13 mouse cellular contexts compared by ENCODE assay signal in the genomic region with DNA sequence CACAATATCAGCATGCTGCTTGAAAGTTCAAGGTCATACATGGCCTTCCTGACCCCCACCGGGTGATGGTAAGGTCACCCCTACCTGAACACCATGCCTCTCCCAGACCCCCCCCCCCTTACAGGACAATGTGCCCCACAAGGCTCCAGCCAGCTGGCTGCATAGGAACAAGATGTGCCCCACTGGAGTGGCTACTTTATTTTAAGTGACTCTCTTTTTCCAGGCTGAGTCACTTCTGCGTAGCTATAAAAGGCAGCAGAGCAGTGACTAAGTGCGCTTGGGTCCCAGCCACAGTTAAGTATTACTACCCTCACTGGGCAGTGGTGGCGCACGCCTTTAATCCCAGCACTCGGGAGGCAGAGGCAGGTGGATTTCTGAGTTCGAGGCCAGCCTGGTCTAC.
DNase-seq lines count a peak whose midpoint lies in the region; ATAC-seq and TF ChIP-seq lines count a peak whose summit lies in the region.
"Had no signal": no experiment of that assay in that cellular context is flagged by ENCODE, and none has a peak within 500 bp of the region (broad histone marks: within the 10 kb centered on the region; RNA-seq: fewer than 3 reads in every experiment).

No protein-coding gene starts in this region.

- peak overlapping the region; percentile 72 for H3K27ac ChIP-seq in kidney, adult 2 months (ENCODE audit: insufficient read depth, low read depth, low read length)
- peak overlapping the region; percentile 76 for H3K27ac ChIP-seq in heart, embryonic 16.5 days (ENCODE audit: low read length)
- H3K27ac ChIP-seq: embryonic facial prominence, embryonic 12.5 days; hindbrain, postnatal 0 days had no signal

- peak; percentile 80 for ATAC-seq in heart, embryonic 16.5 days (replicated peaks; ENCODE audit: extremely low read depth, insufficient read depth, low FRiP score)
- ATAC-seq: forebrain, postnatal 0 days; hindbrain, postnatal 0 days had no signal

- H3K4me1 ChIP-seq in kidney, adult 2 months (ENCODE audit: control insufficient read depth, insufficient read depth, low read length): peaks cover 31% of the 10 kb centered on the region
- H3K4me1 ChIP-seq in heart, embryonic 16.5 days (ENCODE audit: control insufficient read depth, insufficient read depth, low read length): peaks cover 52% of the 10 kb centered on the region
- H3K4me1 ChIP-seq: embryonic facial prominence, embryonic 12.5 days had no signal

- TF ChIP-seq POLR2A in kidney, adult 2 months (IDR thresholded peaks at IDR 0.05; ENCODE audit: low read depth, low read length): no peak

- no peaks in the 10 kb centered on the region for H3K27me3 ChIP-seq in kidney, adult 2 months (replicated peaks; ENCODE audit: control insufficient read depth, insufficient read depth, low read length)
- no peaks in the 10 kb centered on the region for H3K27me3 ChIP-seq in heart, embryonic 16.5 days (ENCODE audit: control insufficient read depth, insufficient read depth, low read length)
- H3K27me3 ChIP-seq: embryonic facial prominence, embryonic 12.5 days had no signal

- H3K4me2 ChIP-seq in heart, embryonic 16.5 days (ENCODE audit: low read depth, low read length): no peak overlapping the region
- H3K4me2 ChIP-seq: embryonic facial prominence, embryonic 12.5 days had no signal

- no peak overlapping the region for H3K9ac ChIP-seq in heart, embryonic 16.5 days (ENCODE audit: low read length)
- H3K9ac ChIP-seq: embryonic facial prominence, embryonic 12.5 days; forebrain, postnatal 0 days had no signal

- H3K4me3 ChIP-seq in kidney, adult 2 months (ENCODE audit: insufficient read depth, low read depth, low read length): no peak overlapping the region
- no peak overlapping the region for H3K4me3 ChIP-seq in heart, embryonic 16.5 days (ENCODE audit: low read length)
- H3K4me3 ChIP-seq: embryonic facial prominence, embryonic 12.5 days had no signal

- no peaks in the 10 kb centered on the region for H3K9me3 ChIP-seq in heart, embryonic 16.5 days (replicated peaks; ENCODE audit: control insufficient read depth, low read length)
- H3K9me3 ChIP-seq: embryonic facial prominence, embryonic 12.5 days had no signal

- whole genome bisulfite sequencing in kidney, adult 2 months: 48% methylated on average over 7 of the region's 7 CpGs
- 61% methylated on average over 7 of the region's 7 CpGs for WGBS in heart, embryonic 16.5 days

- no peak for DNase-seq in kidney, adult 2 months
- DNase-seq in kidney, adult 8-10 months: no peak
- DNase-seq in 416B (ENCODE audit: low read depth): peak; percentile 92
- peak; percentile 54 for DNase-seq in adrenal gland, postnatal 25 days
- DNase-seq in spleen, adult 12 weeks (ENCODE audit: low spot score): no peak
- DNase-seq in cerebellum, postnatal 4 days (ENCODE audit: low spot score in 2 of 2): no peak
- no peak for DNase-seq in urinary bladder, postnatal 36 days (ENCODE audit: low spot score in 2 of 2)
- DNase-seq: cerebellum, adult 11 months; forebrain, postnatal 0 days; right cerebral cortex, postnatal 25 days had no signal

- H3K36me3 ChIP-seq in kidney, adult 2 months (ENCODE audit: control insufficient read depth, insufficient read depth, low read length): no peaks in the 10 kb centered on the region; the same call in 1 of the 2 replicates
- 0 out of 2 replicates have a peak, but pooled peaks cover 4% of the 10 kb centered on the region for H3K36me3 ChIP-seq in heart, embryonic 16.5 days (ENCODE audit: control insufficient read depth, insufficient read depth)

- no peak for TF ChIP-seq CTCF in kidney, adult 2 months (conservative IDR thresholded peaks at IDR 0.05; ENCODE audit: insufficient read depth, insufficient read length, low read depth, low read length)

Comparison
In these comparisons a context has a peak if more than half of its experiments do, and no peak if none do; other contexts are left out.
1. DNase-seq: peak in 416B (single experiment) and adrenal gland, postnatal 25 days (single experiment); none in kidney, adult 2 months (single experiment), kidney, adult 8-10 months (0 of 2), spleen, adult 12 weeks (single experiment), cerebellum, postnatal 4 days (0 of 2) and urinary bladder, postnatal 36 days (0 of 2).